Mouse (Mus musculus): ENCODE data around the gene Fmo6. TPM values are rescaled to one million over a fixed set of nuclear protein-coding genes. Genes with fewer than 3 reads are reported as not detected.
A peak's percentile ranks its signal among the peaks of the same experiment; 100 is the strongest.

Fmo6 gene
- polyA plus RNA-seq, 1 experiment from 2014 or later, result 4.0 TPM

DNA sequence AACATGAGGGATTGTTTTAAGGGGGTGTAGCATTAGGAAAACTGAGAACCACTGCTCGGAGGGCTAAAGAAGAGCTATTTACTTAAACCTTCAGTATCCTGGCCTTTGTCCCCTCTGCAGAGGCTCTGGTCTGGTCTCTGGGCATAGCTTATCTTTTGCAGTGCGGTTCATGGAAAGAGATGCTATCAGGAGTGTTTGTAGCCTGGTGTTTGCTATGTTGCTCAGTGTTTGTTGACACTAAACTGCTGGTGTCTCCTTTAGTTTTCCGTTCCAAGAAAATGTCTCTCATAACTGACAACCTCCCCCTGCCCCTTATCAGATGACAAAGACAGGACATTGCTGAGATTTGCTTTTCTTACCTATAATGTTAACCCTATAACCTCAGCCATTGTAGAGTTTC lies 62.2 kb downstream of the Fmo6 start:
- 62% methylated on average over 3 of the region's 3 CpGs for WGBS

DNA sequence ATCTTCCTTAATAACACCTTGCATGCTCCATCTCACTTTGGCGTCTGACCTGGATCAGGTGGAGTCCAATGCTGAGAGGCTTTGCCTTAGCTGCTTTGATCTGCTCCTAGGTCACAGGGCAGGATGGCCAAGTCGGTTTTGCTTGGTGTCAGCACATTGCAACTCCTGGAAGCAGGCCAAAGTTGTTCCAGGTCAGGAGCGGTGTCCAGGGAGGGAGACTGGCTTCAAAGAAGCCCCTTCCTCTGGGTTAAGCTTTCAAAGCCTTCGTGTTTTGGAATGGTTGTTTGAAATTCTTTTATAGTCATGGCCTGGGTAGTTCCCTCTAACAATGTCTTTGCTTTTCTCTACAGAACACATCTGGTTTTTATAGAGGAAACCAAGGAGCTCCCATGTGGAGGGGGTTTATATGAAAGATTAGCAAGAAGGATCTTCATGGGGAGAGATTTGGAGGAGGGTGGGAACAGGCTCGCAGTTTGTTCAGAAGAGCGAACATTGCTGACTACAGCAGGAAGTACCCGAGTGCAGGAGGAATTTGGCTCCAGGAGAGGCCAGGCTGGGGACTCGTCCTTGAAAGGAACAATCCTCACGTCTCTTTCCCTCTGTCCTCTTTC lies 65.5 kb downstream of the Fmo6 start:
- H3K9me3 ChIP-seq (ENCODE audit: control insufficient read depth, low read length), result peaks cover 5% of the 10 kb centered on the region; the same call in 1 of the 2 replicates
- no peak overlapping the region for H3K4me3 ChIP-seq (ENCODE audit: low read depth, low read length)
- 16% methylated on average over 9 of the region's 9 CpGs for WGBS
- no peaks in the 10 kb centered on the region for H3K27me3 ChIP-seq (replicated peaks; ENCODE audit: control insufficient read depth, insufficient read depth, low read length)
- DNase-seq (ENCODE audit: low spot score), result peak; percentile 92
- peaks cover 19% of the 10 kb centered on the region for H3K4me1 ChIP-seq (ENCODE audit: control insufficient read depth, insufficient read depth, low read length)
- 0 out of 2 replicates have a peak overlapping the region, but pooled peaks have one; percentile 26 for H3K9ac ChIP-seq (ENCODE audit: low read depth, low read length)
- ATAC-seq (ENCODE audit: low read depth), result peak; percentile 83
- H3K4me2 ChIP-seq (ENCODE audit: low read depth, low read length), result peak overlapping the region; percentile 35
- H3K27ac ChIP-seq (replicated peaks; ENCODE audit: low read depth, low read length), result peak overlapping the region; percentile 87
- no peaks in the 10 kb centered on the region for H3K36me3 ChIP-seq (ENCODE audit: control insufficient read depth, insufficient read depth, low read length)

More for the DNA sequence above, 62.2 kb downstream of the Fmo6 start:
- no peak for DNase-seq (ENCODE audit: low spot score)
- Histone ChIP-seq H3K27me3 (replicated peaks; ENCODE audit: control insufficient read depth, insufficient read depth, low read length) (no peaks in the 10 kb centered on the region), H3K36me3 (ENCODE audit: control insufficient read depth, insufficient read depth, low read length) (no peaks in the 10 kb centered on the region), H3K4me1 (ENCODE audit: control insufficient read depth, insufficient read depth, low read length) (peaks cover 19% of the 10 kb centered on the region), H3K4me2 (ENCODE audit: low read depth, low read length) (no peak overlapping the region), H3K9ac (ENCODE audit: low read depth, low read length) (no peak overlapping the region), H3K9me3 (ENCODE audit: control insufficient read depth, low read length) (no peaks in the 10 kb centered on the region), H3K27ac (replicated peaks; ENCODE audit: low read depth, low read length) (no peak overlapping the region), H3K4me3 (ENCODE audit: low read depth, low read length) (no peak overlapping the region)
- ATAC-seq (ENCODE audit: low read depth), result no peak

DNA sequence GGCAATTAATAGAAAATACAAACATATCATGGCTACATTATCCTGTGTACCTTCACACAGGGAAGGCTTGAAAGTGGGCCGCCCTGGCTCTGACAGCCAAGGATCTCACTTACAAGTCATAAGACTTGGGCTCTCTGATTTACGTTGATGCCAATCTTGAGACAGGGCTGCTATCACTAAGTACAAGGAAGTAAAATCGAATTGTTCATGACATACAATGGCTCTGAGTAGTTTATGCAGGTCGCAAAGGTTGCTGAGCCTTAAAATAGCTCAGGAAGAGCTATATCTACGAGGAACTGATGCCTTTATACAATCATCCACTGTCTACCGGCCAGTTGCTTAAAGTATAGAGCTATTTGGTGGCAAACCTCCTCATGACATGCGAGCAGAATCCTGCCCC lies 66.3 kb downstream of the Fmo6 start:
- Histone ChIP-seq H3K9me3 (ENCODE audit: control insufficient read depth, low read length) (peaks cover 5% of the 10 kb centered on the region; the same call in 1 of the 2 replicates), H3K4me2 (ENCODE audit: low read depth, low read length) (no peak overlapping the region), H3K27me3 (replicated peaks; ENCODE audit: control insufficient read depth, insufficient read depth, low read length) (no peaks in the 10 kb centered on the region), H3K27ac (replicated peaks; ENCODE audit: low read depth, low read length) (peak overlapping the region; percentile 87; the same call in 1 of the 2 replicates), H3K4me1 (ENCODE audit: control insufficient read depth, insufficient read depth, low read length) (peaks cover 19% of the 10 kb centered on the region), H3K9ac (ENCODE audit: low read depth, low read length) (no peak overlapping the region), H3K4me3 (ENCODE audit: low read depth, low read length) (no peak overlapping the region), H3K36me3 (ENCODE audit: control insufficient read depth, insufficient read depth, low read length) (no peaks in the 10 kb centered on the region)
- DNase-seq (ENCODE audit: low spot score), result no peak
- no peak for ATAC-seq (ENCODE audit: low read depth)
- WGBS, result 73% methylated on average over 7 of the region's 7 CpGs

DNA sequence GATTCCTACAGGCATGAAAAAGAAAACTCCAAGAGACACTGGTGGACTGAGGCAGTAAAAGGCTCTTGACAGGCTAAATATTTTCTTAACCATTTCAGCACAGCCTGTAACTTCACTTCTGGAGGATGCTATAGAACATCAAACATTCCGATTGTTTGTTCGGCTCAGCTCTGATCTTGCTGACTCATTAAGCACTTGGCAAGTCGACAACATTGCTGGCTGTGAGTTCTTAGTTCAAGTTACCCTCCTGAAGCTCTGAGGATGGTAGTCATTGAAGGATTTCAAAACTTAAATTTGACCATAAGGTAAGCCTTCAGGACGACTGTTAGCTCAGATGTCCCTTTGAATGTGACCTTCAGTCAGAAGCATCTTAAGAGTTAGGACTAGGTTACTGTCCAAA lies 69.9 kb downstream of the Fmo6 start:
- H3K4me3 ChIP-seq (ENCODE audit: low read depth, low read length), result no peak overlapping the region
- WGBS, result 83% methylated on average over 4 of the region's 4 CpGs
- H3K9ac ChIP-seq (ENCODE audit: low read depth, low read length), result no peak overlapping the region
- no peak overlapping the region for H3K27ac ChIP-seq (replicated peaks; ENCODE audit: low read depth, low read length)
- no peak for ATAC-seq (ENCODE audit: low read depth)
- no peaks in the 10 kb centered on the region for H3K36me3 ChIP-seq (ENCODE audit: control insufficient read depth, insufficient read depth, low read length)
- no peak for DNase-seq (ENCODE audit: low spot score)
- H3K27me3 ChIP-seq (replicated peaks; ENCODE audit: control insufficient read depth, insufficient read depth, low read length), result no peaks in the 10 kb centered on the region
- H3K4me2 ChIP-seq (ENCODE audit: low read depth, low read length), result no peak overlapping the region
- H3K9me3 ChIP-seq (ENCODE audit: control insufficient read depth, low read length), result peaks cover 5% of the 10 kb centered on the region; the same call in 1 of the 2 replicates
- H3K4me1 ChIP-seq (ENCODE audit: control insufficient read depth, insufficient read depth, low read length), result peaks cover 14% of the 10 kb centered on the region

Other genes with a start within 250 kb of the Fmo6 start
- gene Prrc2c, start 197.0 kb downstream of the Fmo6 start, polyA plus RNA-seq (2014; fragmentation: Nextera tagmentation; extraction: Ambion mirVana), result 140 and 150 TPM in 2 replicates
- gene Fmo4, start 123.5 kb downstream of the Fmo6 start, polyA plus RNA-seq (2014; fragmentation: Nextera tagmentation; extraction: Ambion mirVana), result 0.21 and 0.60 TPM in 2 replicates
- 62.1 and 79.1 TPM in 2 replicates for gene Fmo1, start 70.9 kb downstream of the Fmo6 start, polyA plus RNA-seq (2014; fragmentation: Nextera tagmentation; extraction: Ambion mirVana)
- gene Fmo2, start 38.8 kb downstream of the Fmo6 start, polyA plus RNA-seq (2014; fragmentation: Nextera tagmentation; extraction: Ambion mirVana), result 3.5 and 5.2 TPM in 2 replicates
- gene Fmo3, start 47.0 kb upstream of the Fmo6 start, polyA plus RNA-seq (2014; fragmentation: Nextera tagmentation; extraction: Ambion mirVana), result not detected in 2 replicates
- 0.06 and 0.09 TPM in 2 replicates for gene Mroh9, start 148.2 kb upstream of the Fmo6 start, polyA plus RNA-seq (2014; fragmentation: Nextera tagmentation; extraction: Ambion mirVana)